Mouse (Mus musculus): Measurements from ENCODE around the gene Meis3. TPM values are rescaled to one million over a fixed set of nuclear protein-coding genes. Genes with fewer than 3 reads are reported as not detected.

The Meis3 gene
- polyA plus RNA-seq, 1 experiment from 2014 or later = 96.6 TPM

GRCm38 (mm10) chr7:16201136-16201535 lies 26.2 kb downstream of the Meis3 start:
- Histone ChIP-seq H3K4me1 (ENCODE audit: control insufficient read depth, insufficient read depth, low read depth, low read length) (no peaks in the 10 kb centered on the region), H3K4me2 (ENCODE audit: low read length) (no peak overlapping the region), H3K4me3 (ENCODE audit: low read length) (no peak overlapping the region), H3K27me3 (replicated peaks; ENCODE audit: control insufficient read depth, insufficient read depth, low read length) (no peaks in the 10 kb centered on the region), H3K36me3 (ENCODE audit: control insufficient read depth, insufficient read depth, low read length) (peaks cover 31% of the 10 kb centered on the region), H3K27ac (ENCODE audit: low read depth, low read length) (no peak overlapping the region), H3K9ac (ENCODE audit: low read depth, low read length) (no peak overlapping the region), H3K9me3 (ENCODE audit: control insufficient read depth, low read length) (no peaks in the 10 kb centered on the region)
- no peak for ATAC-seq
- 89% methylated on average over 6 of the region's 6 CpGs for WGBS

DNA sequence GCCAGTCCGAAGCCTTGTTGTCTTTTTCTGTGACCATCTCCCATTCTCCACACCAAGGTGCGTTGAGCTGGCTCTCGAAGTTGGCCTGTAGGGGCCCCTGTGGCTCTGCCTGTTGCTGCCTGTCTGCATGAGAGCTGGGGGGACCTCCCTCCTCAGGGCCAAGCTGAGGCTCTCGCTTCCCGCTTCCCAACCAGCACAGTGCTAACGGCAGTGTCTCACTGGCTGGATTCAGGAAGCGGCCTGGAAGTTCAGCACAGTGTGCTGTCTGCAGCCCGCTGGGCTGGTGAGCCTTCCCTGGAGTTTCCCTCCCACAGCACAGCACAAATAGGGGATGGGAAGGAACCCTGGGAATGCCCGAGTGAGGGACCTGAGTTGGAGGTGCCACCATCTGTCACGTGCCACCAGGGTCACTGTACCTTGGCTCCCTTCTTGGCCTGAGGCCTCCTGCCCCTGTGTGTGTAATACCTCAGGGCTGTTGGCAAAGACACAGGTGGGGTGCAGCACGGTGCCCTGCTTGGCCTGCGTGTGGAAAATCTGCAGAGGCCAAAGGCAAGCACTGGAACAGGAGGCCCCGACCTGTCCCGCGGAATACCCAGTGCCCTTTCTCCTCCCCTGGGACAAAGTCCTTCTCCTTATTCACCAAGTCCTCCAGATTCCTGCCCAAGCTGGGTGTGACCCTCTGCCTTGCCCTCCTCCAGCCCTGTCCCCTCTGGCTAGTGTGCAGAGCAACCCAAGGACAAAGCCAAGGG lies 28.0 kb downstream of the Meis3 start:
- Histone ChIP-seq H3K27ac (ENCODE audit: low read depth, low read length) (no peak overlapping the region), H3K27me3 (replicated peaks; ENCODE audit: control insufficient read depth, insufficient read depth, low read length) (no peaks in the 10 kb centered on the region), H3K36me3 (ENCODE audit: control insufficient read depth, insufficient read depth, low read length) (peaks cover 31% of the 10 kb centered on the region), H3K4me2 (ENCODE audit: low read length) (no peak overlapping the region), H3K4me1 (ENCODE audit: control insufficient read depth, insufficient read depth, low read depth, low read length) (no peaks in the 10 kb centered on the region), H3K9me3 (ENCODE audit: control insufficient read depth, low read length) (no peaks in the 10 kb centered on the region), H3K9ac (ENCODE audit: low read depth, low read length) (no peak overlapping the region), H3K4me3 (ENCODE audit: low read length) (no peak overlapping the region)
- ATAC-seq = no peak
- 83% methylated on average over 15 of the region's 15 CpGs for WGBS

DNA sequence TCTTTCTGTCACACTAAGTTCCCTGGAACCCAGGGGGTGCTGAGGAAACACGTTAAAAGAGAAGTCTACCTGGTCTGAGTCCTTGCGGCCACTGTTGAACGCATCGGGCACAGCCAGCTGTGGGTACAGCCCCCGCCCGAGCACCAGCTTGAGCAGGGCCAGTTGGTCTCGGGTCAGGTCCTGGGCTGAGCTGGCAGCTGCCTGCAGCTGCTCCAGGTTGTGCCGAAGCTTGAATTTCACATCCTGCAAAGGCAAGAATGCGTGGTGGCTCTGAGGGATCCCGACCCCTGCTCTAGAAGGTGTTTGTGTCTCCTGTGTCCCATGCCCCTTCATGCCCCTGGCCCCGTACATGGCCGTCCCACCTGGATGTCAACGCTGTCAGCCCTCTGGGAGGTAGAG lies 28.6 kb downstream of the Meis3 start:
- H3K36me3 ChIP-seq (ENCODE audit: control insufficient read depth, insufficient read depth, low read length) = peaks cover 26% of the 10 kb centered on the region
- ATAC-seq = no peak
- 94% methylated on average over 13 of the region's 13 CpGs for WGBS

GRCm38 (mm10) chr7:16204791-16205190 lies 29.9 kb downstream of the Meis3 start:
- H3K4me1 ChIP-seq (ENCODE audit: control insufficient read depth, insufficient read depth, low read depth, low read length) = no peaks in the 10 kb centered on the region
- no peak overlapping the region for H3K27ac ChIP-seq (ENCODE audit: low read depth, low read length)
- no peak for ATAC-seq
- no peaks in the 10 kb centered on the region for H3K27me3 ChIP-seq (replicated peaks; ENCODE audit: control insufficient read depth, insufficient read depth, low read length)
- H3K4me2 ChIP-seq (ENCODE audit: low read length) = no peak overlapping the region
- no peak overlapping the region for H3K4me3 ChIP-seq (ENCODE audit: low read length)
- H3K36me3 ChIP-seq (ENCODE audit: control insufficient read depth, insufficient read depth, low read length) = peaks cover 22% of the 10 kb centered on the region
- WGBS = 81% methylated on average over 9 of the region's 9 CpGs
- no peaks in the 10 kb centered on the region for H3K9me3 ChIP-seq (ENCODE audit: control insufficient read depth, low read length)
- H3K9ac ChIP-seq (ENCODE audit: low read depth, low read length) = no peak overlapping the region

More for the DNA sequence above, 28.6 kb downstream of the Meis3 start:
- Histone ChIP-seq H3K27ac (ENCODE audit: low read depth, low read length) (no peak overlapping the region), H3K4me3 (ENCODE audit: low read length) (no peak overlapping the region), H3K9ac (ENCODE audit: low read depth, low read length) (no peak overlapping the region), H3K4me1 (ENCODE audit: control insufficient read depth, insufficient read depth, low read depth, low read length) (no peaks in the 10 kb centered on the region), H3K4me2 (ENCODE audit: low read length) (no peak overlapping the region), H3K9me3 (ENCODE audit: control insufficient read depth, low read length) (no peaks in the 10 kb centered on the region), H3K27me3 (replicated peaks; ENCODE audit: control insufficient read depth, insufficient read depth, low read length) (no peaks in the 10 kb centered on the region)

GRCm38 (mm10) chr7:16207076-16207475 lies 32.2 kb downstream of the Meis3 start:
- ATAC-seq = no peak
- 86% methylated on average over 7 of the region's 7 CpGs for WGBS
- Histone ChIP-seq H3K27me3 (replicated peaks; ENCODE audit: control insufficient read depth, insufficient read depth, low read length) (no peaks in the 10 kb centered on the region), H3K36me3 (ENCODE audit: control insufficient read depth, insufficient read depth, low read length) (peaks cover 27% of the 10 kb centered on the region), H3K9ac (ENCODE audit: low read depth, low read length) (no peak overlapping the region), H3K9me3 (ENCODE audit: control insufficient read depth, low read length) (no peaks in the 10 kb centered on the region), H3K4me1 (ENCODE audit: control insufficient read depth, insufficient read depth, low read depth, low read length) (no peaks in the 10 kb centered on the region), H3K4me2 (ENCODE audit: low read length) (no peak overlapping the region), H3K27ac (ENCODE audit: low read depth, low read length) (no peak overlapping the region), H3K4me3 (ENCODE audit: low read length) (no peak overlapping the region)

DNA sequence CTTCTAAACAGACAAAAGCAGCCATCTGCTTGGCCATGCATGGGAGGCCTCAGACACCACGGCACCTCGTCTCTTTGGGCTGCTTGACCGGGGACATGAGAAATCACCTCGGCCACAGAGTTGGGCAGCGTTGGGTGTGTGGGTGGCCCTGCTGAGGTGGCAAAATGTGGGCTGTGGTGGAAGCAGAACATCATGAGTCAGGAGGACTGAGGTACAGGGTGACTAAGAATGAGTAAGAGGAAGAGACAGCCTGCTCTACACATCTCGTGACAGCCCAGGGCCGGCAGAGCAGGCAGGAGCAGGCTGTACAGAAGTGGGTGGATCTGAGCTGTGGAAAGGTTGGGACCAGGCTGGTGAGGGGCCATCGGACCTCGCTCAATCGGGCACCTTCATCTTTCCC lies 32.6 kb downstream of the Meis3 start:
- peaks cover 27% of the 10 kb centered on the region for H3K36me3 ChIP-seq (ENCODE audit: control insufficient read depth, insufficient read depth, low read length)
- no peak overlapping the region for H3K27ac ChIP-seq (ENCODE audit: low read depth, low read length)
- no peak overlapping the region for H3K9ac ChIP-seq (ENCODE audit: low read depth, low read length)
- H3K27me3 ChIP-seq (replicated peaks; ENCODE audit: control insufficient read depth, insufficient read depth, low read length) = no peaks in the 10 kb centered on the region
- no peaks in the 10 kb centered on the region for H3K9me3 ChIP-seq (ENCODE audit: control insufficient read depth, low read length)
- no peak for ATAC-seq
- no peak overlapping the region for H3K4me2 ChIP-seq (ENCODE audit: low read length)
- 82% methylated on average over 10 of the region's 10 CpGs for WGBS
- H3K4me3 ChIP-seq (ENCODE audit: low read length) = no peak overlapping the region
- no peaks in the 10 kb centered on the region for H3K4me1 ChIP-seq (ENCODE audit: control insufficient read depth, insufficient read depth, low read depth, low read length)

- Histone ChIP-seq H3K4me3 (ENCODE audit: low read length) (no peak overlapping the region), H3K4me2 (ENCODE audit: low read length) (no peak overlapping the region), H3K36me3 (ENCODE audit: control insufficient read depth, insufficient read depth, low read length) (peaks cover 22% of the 10 kb centered on the region), H3K9me3 (ENCODE audit: control insufficient read depth, low read length) (no peaks in the 10 kb centered on the region), H3K4me1 (ENCODE audit: control insufficient read depth, insufficient read depth, low read depth, low read length) (no peaks in the 10 kb centered on the region), H3K27ac (ENCODE audit: low read depth, low read length) (no peak overlapping the region), H3K27me3 (replicated peaks; ENCODE audit: control insufficient read depth, insufficient read depth, low read length) (no peaks in the 10 kb centered on the region), H3K9ac (ENCODE audit: low read depth, low read length) (no peak overlapping the region)
- WGBS = 89% methylated on average over 21 of the region's 21 CpGs
- no peak for ATAC-seq
Measured at GRCm38 (mm10) chr7:16208781-16209665, 34.1 kb downstream of the Meis3 start.

DNA sequence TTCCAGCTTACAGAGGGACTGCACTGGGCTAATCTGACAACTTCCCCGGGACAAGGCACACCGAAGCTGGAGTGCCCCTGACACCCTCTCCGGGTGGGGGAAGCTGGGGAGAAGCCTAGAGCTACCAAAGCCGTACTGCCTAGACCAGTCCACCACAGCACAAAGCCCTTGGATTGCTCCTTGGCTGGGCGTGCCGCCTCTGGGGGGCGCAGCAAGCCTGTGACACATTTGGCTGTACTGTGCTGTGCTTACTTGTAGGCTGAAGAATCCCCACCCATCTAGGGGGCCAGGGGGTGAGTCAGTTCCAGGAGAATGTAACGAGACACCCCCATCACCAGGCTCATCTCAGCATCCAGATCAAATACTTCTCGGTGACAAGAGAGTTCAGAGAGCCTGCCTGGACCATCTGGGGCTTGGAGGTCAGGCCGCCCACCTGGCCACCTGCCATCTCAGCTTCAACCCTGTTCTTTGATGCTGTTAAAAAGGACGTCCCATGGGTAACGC lies 36.0 kb downstream of the Meis3 start:
- no peaks in the 10 kb centered on the region for H3K9me3 ChIP-seq (ENCODE audit: control insufficient read depth, low read length)
- H3K36me3 ChIP-seq (ENCODE audit: control insufficient read depth, insufficient read depth, low read length) = peaks cover 23% of the 10 kb centered on the region
- H3K27ac ChIP-seq (ENCODE audit: low read depth, low read length) = no peak overlapping the region
- 77% methylated on average over 12 of the region's 12 CpGs for WGBS
- no peaks in the 10 kb centered on the region for H3K4me1 ChIP-seq (ENCODE audit: control insufficient read depth, insufficient read depth, low read depth, low read length)
- no peaks in the 10 kb centered on the region for H3K27me3 ChIP-seq (replicated peaks; ENCODE audit: control insufficient read depth, insufficient read depth, low read length)
- H3K4me3 ChIP-seq (ENCODE audit: low read length) = no peak overlapping the region
- no peak for ATAC-seq
- H3K9ac ChIP-seq (ENCODE audit: low read depth, low read length) = no peak overlapping the region
- no peak overlapping the region for H3K4me2 ChIP-seq (ENCODE audit: low read length)

- no peak overlapping the region for H3K27ac ChIP-seq (ENCODE audit: low read depth, low read length)
- H3K9ac ChIP-seq (ENCODE audit: low read depth, low read length) = no peak overlapping the region
- no peaks in the 10 kb centered on the region for H3K4me1 ChIP-seq (ENCODE audit: control insufficient read depth, insufficient read depth, low read depth, low read length)
- no peak overlapping the region for H3K4me3 ChIP-seq (ENCODE audit: low read length)
- no peak for ATAC-seq
- 86% methylated on average over 6 of the region's 6 CpGs for WGBS
- H3K36me3 ChIP-seq (ENCODE audit: control insufficient read depth, insufficient read depth, low read length) = peaks cover 30% of the 10 kb centered on the region
- no peak overlapping the region for H3K4me2 ChIP-seq (ENCODE audit: low read length)
- no peaks in the 10 kb centered on the region for H3K9me3 ChIP-seq (ENCODE audit: control insufficient read depth, low read length)
- H3K27me3 ChIP-seq (replicated peaks; ENCODE audit: control insufficient read depth, insufficient read depth, low read length) = no peaks in the 10 kb centered on the region
Measured at GRCm38 (mm10) chr7:16213196-16213595, 38.3 kb downstream of the Meis3 start.

Measured in hindbrain, embryonic 16.5 days (tissue).